Mouse (Mus musculus) layer of hippocampus, adult 18-20 months (tissue): ENCODE data around the gene Mpzl3. TPM values are rescaled to one million over a fixed set of nuclear protein-coding genes. Genes with fewer than 3 reads are reported as not detected.

Experiments
- DNase-seq, 2 experiments: peaks; one replicate each; pipeline ENCODE4 v3.0.0; 2022; ENCODE audit warnings: low spot score in 2 of 2
- total RNA-seq, 2 experiments: library from RNA; stranded (reverse); gene quantifications; 2 replicates each; pipeline ENCODE4 v1.2.3; 2021

Mpzl3 gene
- total RNA-seq, 2 experiments from 2014 or later = 4.2 to 5.7 TPM

- no peak for DNase-seq
These were observed 12.8 kb upstream of the Mpzl3 start for GRCm38 (mm10) chr9:45042056-45042720.

DNA sequence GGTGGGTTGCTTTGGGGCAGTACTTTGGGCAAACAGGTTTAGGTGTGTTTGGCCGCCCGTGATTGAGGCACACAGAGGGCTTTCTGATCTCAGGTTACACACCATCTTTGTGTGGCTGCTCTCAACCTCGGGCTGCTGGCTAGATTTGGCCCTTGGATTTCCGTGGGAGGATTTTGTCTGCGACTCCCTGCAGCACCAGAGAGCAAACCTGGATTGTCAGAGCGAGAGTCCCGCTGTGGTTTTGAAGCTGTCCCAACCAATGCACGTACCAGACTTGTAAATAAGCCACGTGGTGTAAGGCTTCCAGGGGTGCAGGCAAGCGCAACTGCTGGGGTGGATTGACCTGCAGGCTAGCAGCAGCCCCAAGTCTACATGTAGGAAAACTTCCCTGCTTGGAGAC lies 12.0 kb upstream of the Mpzl3 start:
- no peak for DNase-seq

DNA sequence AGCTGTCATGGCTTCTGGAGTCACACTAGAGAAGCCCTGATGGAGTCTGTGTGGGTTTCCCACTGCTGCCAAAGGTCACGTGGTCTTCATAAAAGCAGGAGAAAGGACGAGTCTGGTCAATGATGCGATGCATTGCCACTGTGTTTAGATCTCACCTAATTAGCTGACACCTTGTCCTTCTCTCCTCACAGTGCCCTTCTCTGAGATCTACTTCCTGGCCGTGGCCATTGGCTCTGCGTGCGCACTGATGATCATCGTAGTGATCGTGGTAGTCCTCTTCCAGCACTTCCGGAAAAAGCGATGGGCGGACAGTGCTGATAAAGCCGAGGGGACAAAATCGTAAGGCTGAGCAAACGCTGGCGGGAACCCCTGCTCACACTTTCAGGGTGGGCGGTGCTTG lies 8.0 kb upstream of the Mpzl3 start:
- no peak for DNase-seq

DNA sequence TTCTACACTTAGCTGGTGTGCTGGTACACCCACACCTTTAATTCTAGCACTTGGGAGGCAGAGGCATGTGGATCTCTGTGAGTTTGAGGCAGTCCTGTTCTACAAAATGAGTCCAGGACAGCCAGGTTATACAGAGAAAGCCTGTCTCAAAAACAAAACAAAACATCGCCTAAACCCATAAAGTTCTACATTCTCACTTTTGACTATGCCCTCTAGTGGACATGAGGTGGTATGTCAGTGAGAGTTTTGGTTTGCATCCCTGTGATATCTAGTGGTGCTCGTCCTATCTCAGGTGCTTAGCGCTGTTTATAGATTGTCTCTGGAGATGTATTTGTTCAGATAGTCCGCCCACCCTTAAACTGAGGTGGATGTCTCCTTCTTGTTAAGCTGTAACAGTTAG lies 6.5 kb upstream of the Mpzl3 start:
- DNase-seq = peak in 1 of 2 experiments; percentile 49

DNA sequence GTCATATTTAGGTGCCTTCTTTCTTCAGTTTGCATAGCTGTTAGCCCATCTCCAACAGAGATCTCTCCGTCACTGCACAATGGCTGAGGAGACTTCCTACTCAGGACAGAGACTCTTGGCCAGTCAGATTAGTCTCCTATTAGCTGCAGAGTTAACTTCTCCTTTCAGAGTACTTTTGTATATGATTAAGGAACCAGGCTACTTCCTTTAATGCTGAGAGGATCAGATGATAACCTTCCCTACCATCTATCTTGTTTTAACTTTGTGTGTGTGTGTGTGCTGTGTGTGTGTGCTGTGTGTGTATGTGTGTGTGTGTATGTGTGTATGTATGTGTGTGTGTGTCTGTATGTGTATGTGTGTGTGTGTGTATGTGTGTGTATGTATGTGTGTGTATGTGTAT lies 5.3 kb upstream of the Mpzl3 start:
- DNase-seq = no peak

DNA sequence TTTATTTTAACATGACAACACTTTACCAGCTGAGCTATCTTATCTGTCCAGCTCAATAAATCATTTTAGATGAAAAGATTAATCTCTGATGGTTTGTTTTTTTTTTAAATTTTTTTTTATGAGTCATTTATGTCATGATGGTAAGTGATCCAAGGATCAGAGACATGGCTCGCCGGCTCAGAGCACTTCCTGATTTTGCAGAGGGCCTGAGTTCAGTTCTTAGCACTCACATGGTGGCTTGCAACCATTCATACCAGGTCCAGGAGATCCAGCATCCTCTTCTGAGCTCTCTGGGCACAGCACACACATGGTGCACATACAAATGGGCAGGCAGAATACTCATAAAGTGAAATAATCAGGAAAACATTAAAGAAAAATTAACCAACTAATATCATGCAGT lies 4.7 kb upstream of the Mpzl3 start:
- no peak for DNase-seq

GRCm38 (mm10) chr9:45058304-45058940 lies 3.4 kb downstream of the Mpzl3 start:
- peak in 1 of 2 experiments; percentile 14 for DNase-seq

GRCm38 (mm10) chr9:45060151-45060550 lies 5.2 kb downstream of the Mpzl3 start:
- no peak for DNase-seq

- DNase-seq = no peak
These were observed 7.7 kb downstream of the Mpzl3 start for GRCm38 (mm10) chr9:45062677-45063076.

- no peak for DNase-seq
These were observed 9.4 kb downstream of the Mpzl3 start for GRCm38 (mm10) chr9:45064421-45064820.

GRCm38 (mm10) chr9:45066735-45067134 lies 11.7 kb downstream of the Mpzl3 start:
- no peak for DNase-seq

GRCm38 (mm10) chr9:45071800-45072199 lies 16.8 kb downstream of the Mpzl3 start:
- no peak for DNase-seq

DNA sequence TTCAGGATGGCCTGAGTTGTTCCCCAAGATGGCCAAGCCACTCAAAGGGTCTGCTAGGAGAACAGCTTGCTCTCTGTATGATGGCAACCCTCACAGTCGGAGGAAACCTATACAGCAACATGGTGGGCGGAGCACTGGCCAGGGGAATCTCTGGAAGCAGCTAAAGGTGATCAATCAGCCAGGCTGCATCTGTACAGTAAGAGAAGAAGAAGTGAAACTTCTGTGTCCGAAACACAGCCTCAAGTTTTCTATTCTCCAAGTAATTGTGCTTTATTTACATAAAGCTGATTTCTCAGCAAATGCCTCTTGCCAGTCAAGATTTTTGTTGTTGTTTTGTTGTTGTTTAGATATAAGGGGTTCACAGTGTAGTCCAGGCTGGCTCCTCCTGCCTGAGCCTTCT lies 22.9 kb downstream of the Mpzl3 start:
- no peak for DNase-seq

- DNase-seq = no peak
These were observed 24.0 kb downstream of the Mpzl3 start, which contains the start of gene Jaml for GRCm38 (mm10) chr9:45079011-45079410. TSS of gene Jaml (plus strand) at chr9:45079183.

GRCm38 (mm10) chr9:45083132-45083531 lies 28.1 kb downstream of the Mpzl3 start:
- DNase-seq = no peak

DNA sequence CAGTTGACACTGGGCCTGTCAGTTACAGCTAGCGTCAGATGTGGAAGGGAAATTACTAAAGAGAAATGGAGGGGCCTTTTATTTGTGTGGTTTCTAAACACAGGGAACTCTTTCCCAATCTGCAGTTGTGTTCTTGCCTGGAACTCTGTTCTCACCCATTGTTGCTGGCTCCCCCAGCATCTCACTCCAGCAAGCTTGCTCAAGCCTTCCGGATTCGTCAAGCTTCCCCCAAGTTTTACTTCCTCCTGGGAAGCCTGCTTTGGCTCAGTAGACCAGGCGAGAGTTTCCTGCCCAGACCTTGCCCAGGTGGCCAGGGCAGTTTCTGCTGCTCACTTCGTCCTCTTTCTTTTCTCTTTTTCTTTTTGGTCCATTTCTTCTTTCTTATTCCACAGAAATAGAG lies 29.6 kb downstream of the Mpzl3 start:
- no peak for DNase-seq

- DNase-seq = no peak
These were observed 31.0 kb downstream of the Mpzl3 start for GRCm38 (mm10) chr9:45085741-45086690.

GRCm38 (mm10) chr9:45088040-45088439 lies 33.1 kb downstream of the Mpzl3 start:
- no peak for DNase-seq

DNA sequence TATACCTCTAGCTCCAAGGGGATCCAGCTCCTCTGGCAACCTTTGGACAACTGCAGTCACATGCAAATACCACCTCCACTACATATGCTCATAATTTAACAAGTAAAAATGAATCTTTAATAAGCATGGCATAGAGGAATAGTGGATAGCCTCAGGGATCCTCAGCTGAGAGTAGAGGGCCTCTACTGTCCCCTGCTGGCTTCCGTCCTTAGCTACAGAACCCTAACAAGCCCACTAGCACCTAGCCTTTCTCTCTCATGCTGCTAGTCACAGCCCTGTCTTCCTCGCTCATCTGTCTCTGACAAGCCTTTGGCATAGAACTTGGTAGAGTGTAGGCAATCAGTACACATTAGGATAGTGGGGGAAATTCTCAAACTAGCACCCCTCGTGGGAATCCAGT lies 35.8 kb downstream of the Mpzl3 start:
- no peak for DNase-seq

DNA sequence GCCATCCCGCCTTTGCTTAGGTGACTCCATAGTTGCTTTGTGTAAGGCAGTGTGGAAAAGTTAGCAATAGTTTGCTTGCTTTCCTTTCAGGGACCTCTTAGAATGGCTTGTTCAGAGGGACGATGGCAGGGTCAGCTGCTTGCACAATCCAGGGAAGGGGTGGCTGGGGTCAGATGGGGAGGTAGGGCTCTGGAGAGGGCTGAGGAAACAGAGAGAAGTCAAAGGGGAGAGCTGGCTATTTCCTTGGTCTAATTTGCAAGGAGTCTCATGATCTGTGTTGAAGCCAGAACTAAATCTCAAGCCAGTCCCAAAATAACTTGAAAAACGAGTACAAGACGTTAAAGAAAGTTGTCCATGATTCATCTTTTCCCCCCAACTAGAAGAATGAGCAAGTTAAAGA lies 37.7 kb downstream of the Mpzl3 start:
- no peak for DNase-seq

- DNase-seq = no peak
These were observed 40.4 kb downstream of the Mpzl3 start for GRCm38 (mm10) chr9:45095149-45095937.
